Mouse (Mus musculus): Measurements from ENCODE around the gene Cd63. TPM values are rescaled to one million over a fixed set of nuclear protein-coding genes. Genes with fewer than 3 reads are reported as not detected.

Gene Cd63
- polyA plus RNA-seq, 1 experiment, result 2,403 TPM

DNA sequence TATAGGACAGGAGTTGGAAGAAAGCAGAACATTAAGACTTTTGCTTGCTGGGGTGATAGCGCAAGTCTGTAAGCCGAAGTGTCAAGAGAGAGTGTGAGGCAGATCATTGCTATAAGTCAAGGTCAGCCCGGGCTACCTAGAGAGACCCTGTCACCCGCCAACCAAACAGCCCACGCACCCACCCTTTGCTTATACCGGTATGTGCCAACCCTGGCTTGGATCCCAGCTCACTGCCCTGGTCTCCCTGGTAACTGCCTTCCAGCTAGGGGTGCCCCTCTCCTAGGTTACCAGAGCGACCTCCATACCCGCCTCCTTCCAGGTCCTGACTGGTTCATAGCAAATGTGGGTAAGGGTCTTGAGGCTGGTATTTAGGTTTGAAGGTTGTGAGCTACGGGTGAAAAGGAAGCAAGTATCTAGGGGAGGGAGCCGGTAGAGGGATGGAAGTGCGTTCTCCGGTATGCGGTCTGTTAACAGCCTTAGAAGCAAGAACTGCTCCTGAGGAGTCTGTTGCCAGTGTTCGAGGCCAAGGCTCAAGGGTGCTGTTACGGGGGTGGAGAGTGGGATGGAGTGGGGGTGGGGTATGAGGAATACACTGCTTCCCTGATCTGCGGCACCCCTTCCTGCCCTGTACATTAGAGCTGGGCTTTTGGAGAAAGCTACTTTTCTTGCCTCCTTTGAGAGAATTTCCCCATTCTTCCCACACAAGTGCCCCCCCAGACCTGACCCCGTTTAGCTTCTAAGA lies 4.7 kb upstream of the Cd63 start:
- peak overlapping the region; percentile 64 for H3K4me2 ChIP-seq (ENCODE audit: low read depth)
- H3K27me3 ChIP-seq (ENCODE audit: control insufficient read depth, insufficient read depth, insufficient read length), result no peaks in the 10 kb centered on the region
- TF ChIP-seq MYOG (IDR thresholded peaks at IDR 0.05; ENCODE audit: control insufficient read depth in 1 of 3, insufficient read depth in 1 of 3, insufficient read length in 2 of 3, low read depth in 2 of 3) (no peak), E2F4 (IDR thresholded peaks at IDR 0.05; ENCODE audit: insufficient read depth) (no peak), POLR2AphosphoS2 (IDR thresholded peaks at IDR 0.05; ENCODE audit: insufficient read length, low read depth) (no peak), REST (IDR thresholded peaks at IDR 0.05; ENCODE audit: insufficient read depth, insufficient read length) (no peak), SRF (IDR thresholded peaks at IDR 0.05; ENCODE audit: control insufficient read depth, insufficient read length, low read depth) (no peak), TCF3 (IDR thresholded peaks at IDR 0.05; ENCODE audit: insufficient read length, low read depth) (no peak), POLR2A (IDR thresholded peaks at IDR 0.05; ENCODE audit: insufficient read length, low read depth) (no peak), USF1 (IDR thresholded peaks at IDR 0.05; ENCODE audit: low read depth) (no peak), MYOD1 (IDR thresholded peaks at IDR 0.05; ENCODE audit: control insufficient read depth in 1 of 3, insufficient read length in 2 of 3, low read depth in 2 of 3) (no peak), CEBPB (IDR thresholded peaks at IDR 0.05; ENCODE audit: insufficient read depth, poor library complexity, severe bottlenecking) (no peak), MAX (IDR thresholded peaks at IDR 0.05; ENCODE audit: low read depth) (no peak), TCF12 (IDR thresholded peaks at IDR 0.05; ENCODE audit: insufficient read depth, poor library complexity, severe bottlenecking) (no peak)
- H3K36me3 ChIP-seq (ENCODE audit: control insufficient read depth, insufficient read depth), result no peaks in the 10 kb centered on the region
- no peak overlapping the region for H3ac ChIP-seq (ENCODE audit: control insufficient read depth, insufficient read length)
- no peaks in the 10 kb centered on the region for H3K79me2 ChIP-seq (ENCODE audit: control insufficient read depth, insufficient read depth)
- no peak overlapping the region for H3K4me3 ChIP-seq

DNA sequence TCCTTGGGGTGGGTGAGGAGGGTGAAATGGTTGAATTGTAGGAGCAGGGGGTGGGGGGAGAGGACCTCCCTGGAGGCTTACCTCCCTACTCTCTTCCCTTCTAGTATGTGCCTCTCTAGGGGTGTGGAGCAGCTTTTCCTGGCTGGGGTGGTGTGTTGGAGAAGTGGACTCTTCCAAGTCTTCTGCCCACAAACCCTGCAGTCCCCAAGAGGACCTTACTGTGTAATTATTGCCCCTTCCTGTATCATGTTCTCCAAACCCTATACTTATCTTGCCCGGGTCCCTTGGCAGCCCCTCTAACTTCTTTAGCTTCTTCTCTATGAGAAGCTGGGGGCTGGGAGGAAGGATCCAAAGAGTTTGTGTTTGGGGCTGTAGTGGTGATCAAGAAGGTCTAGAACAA lies 4.0 kb upstream of the Cd63 start:
- H3K4me2 ChIP-seq (ENCODE audit: low read depth), result no peak overlapping the region
- H3K79me2 ChIP-seq (ENCODE audit: control insufficient read depth, insufficient read depth), result no peaks in the 10 kb centered on the region
- no peaks in the 10 kb centered on the region for H3K27me3 ChIP-seq (ENCODE audit: control insufficient read depth, insufficient read depth, insufficient read length)
- H3K4me3 ChIP-seq, result no peak overlapping the region
- no peak for TF ChIP-seq POLR2AphosphoS2 (IDR thresholded peaks at IDR 0.05; ENCODE audit: insufficient read length, low read depth)
- TF ChIP-seq POLR2A (IDR thresholded peaks at IDR 0.05; ENCODE audit: insufficient read length, low read depth), result no peak
- no peak for TF ChIP-seq MYOG (IDR thresholded peaks at IDR 0.05; ENCODE audit: control insufficient read depth in 1 of 3, insufficient read depth in 1 of 3, insufficient read length in 2 of 3, low read depth in 2 of 3)
- no peak for TF ChIP-seq TCF12 (IDR thresholded peaks at IDR 0.05; ENCODE audit: insufficient read depth, poor library complexity, severe bottlenecking)
- TF ChIP-seq CEBPB (IDR thresholded peaks at IDR 0.05; ENCODE audit: insufficient read depth, poor library complexity, severe bottlenecking), result no peak
- no peak for TF ChIP-seq USF1 (IDR thresholded peaks at IDR 0.05; ENCODE audit: low read depth)
- TF ChIP-seq TCF3 (IDR thresholded peaks at IDR 0.05; ENCODE audit: insufficient read length, low read depth), result no peak
- TF ChIP-seq SRF (IDR thresholded peaks at IDR 0.05; ENCODE audit: control insufficient read depth, insufficient read length, low read depth), result no peak
- no peak for TF ChIP-seq MYOD1 (IDR thresholded peaks at IDR 0.05; ENCODE audit: control insufficient read depth in 1 of 3, insufficient read length in 2 of 3, low read depth in 2 of 3)
- H3K36me3 ChIP-seq (ENCODE audit: control insufficient read depth, insufficient read depth), result no peaks in the 10 kb centered on the region
- H3ac ChIP-seq (ENCODE audit: control insufficient read depth, insufficient read length), result no peak overlapping the region

DNA sequence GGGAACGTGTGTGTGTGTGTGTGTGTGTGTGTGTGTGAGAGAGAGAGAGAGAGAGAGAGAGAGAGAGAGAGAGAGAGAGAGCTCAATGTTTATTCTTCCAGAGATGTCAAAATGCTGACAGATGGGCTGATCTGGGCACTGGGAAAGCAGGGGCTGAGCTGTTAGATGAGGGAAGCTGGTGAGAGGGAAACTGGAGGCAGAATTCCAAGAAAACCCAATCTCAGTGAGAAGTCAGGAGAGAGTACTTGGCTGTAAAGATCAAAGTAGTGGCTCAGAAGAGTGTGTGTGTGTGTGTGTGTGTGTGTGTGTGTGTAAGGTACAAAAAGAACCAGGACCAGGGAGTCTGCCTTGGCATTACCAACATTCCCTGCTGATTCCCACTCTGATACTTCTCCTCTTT lies 3.3 kb upstream of the Cd63 start:
- Histone ChIP-seq H3ac (ENCODE audit: control insufficient read depth, insufficient read length) (no peak overlapping the region), H3K36me3 (ENCODE audit: control insufficient read depth, insufficient read depth) (no peaks in the 10 kb centered on the region), H3K79me2 (ENCODE audit: control insufficient read depth, insufficient read depth) (no peaks in the 10 kb centered on the region), H3K4me2 (ENCODE audit: low read depth) (no peak overlapping the region), H3K27me3 (ENCODE audit: control insufficient read depth, insufficient read depth, insufficient read length) (no peaks in the 10 kb centered on the region), H3K4me3 (no peak overlapping the region)
- TF ChIP-seq USF1 (IDR thresholded peaks at IDR 0.05; ENCODE audit: low read depth) (no peak), CEBPB (IDR thresholded peaks at IDR 0.05; ENCODE audit: insufficient read depth, poor library complexity, severe bottlenecking) (no peak), MYOG (IDR thresholded peaks at IDR 0.05; ENCODE audit: control insufficient read depth in 1 of 3, insufficient read depth in 1 of 3, insufficient read length in 2 of 3, low read depth in 2 of 3) (no peak), POLR2A (IDR thresholded peaks at IDR 0.05; ENCODE audit: insufficient read length, low read depth) (no peak), MAX (IDR thresholded peaks at IDR 0.05; ENCODE audit: low read depth) (no peak), TCF12 (IDR thresholded peaks at IDR 0.05; ENCODE audit: insufficient read depth, poor library complexity, severe bottlenecking) (no peak), E2F4 (IDR thresholded peaks at IDR 0.05; ENCODE audit: insufficient read depth) (no peak), SRF (IDR thresholded peaks at IDR 0.05; ENCODE audit: control insufficient read depth, insufficient read length, low read depth) (no peak), TCF3 (IDR thresholded peaks at IDR 0.05; ENCODE audit: insufficient read length, low read depth) (no peak), REST (IDR thresholded peaks at IDR 0.05; ENCODE audit: insufficient read depth, insufficient read length) (no peak)

DNA sequence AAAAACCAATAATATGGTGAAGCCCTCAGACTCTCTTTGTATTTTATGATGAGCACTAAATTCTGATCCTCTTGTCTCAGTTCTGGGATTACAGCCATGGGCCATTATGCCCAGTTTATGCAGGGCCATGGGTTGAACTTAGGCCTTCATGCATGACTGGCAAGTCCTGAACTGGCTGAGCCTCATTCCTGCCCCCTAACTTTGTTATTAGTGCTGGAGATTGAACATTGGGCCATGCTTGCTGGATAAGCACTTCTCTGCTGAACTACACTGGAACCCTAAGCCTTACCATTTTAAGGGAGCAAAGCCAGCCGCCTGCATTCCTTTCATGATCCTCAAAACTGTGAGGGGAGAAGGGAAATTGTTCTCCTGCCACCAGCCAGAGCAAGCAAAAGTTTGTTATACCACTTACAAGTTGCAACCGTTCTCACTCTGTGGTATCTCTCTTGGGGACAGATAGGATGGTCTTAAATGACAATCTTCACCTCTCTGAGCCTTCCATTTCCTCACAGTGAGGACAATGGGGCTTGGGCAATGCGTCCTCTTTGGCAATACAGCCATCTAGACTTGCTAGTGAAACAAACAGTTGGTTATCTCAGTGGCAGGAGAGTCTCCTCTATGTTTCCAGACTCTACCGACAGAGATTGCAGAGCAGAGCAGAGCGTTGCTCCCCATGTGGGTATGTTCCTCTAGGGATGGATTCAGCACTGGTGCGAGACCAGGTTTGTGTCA lies 864 bp upstream of the Cd63 start:
- Histone ChIP-seq H3K27me3 (ENCODE audit: control insufficient read depth, insufficient read depth, insufficient read length) (no peaks in the 10 kb centered on the region), H3ac (ENCODE audit: control insufficient read depth, insufficient read length) (no peak overlapping the region), H3K36me3 (ENCODE audit: control insufficient read depth, insufficient read depth) (no peaks in the 10 kb centered on the region), H3K79me2 (ENCODE audit: control insufficient read depth, insufficient read depth) (no peaks in the 10 kb centered on the region), H3K4me2 (ENCODE audit: low read depth) (no peak overlapping the region), H3K4me3 (no peak overlapping the region)
- no peak for TF ChIP-seq CEBPB (IDR thresholded peaks at IDR 0.05; ENCODE audit: insufficient read depth, poor library complexity, severe bottlenecking)
- no peak for TF ChIP-seq REST (IDR thresholded peaks at IDR 0.05; ENCODE audit: insufficient read depth, insufficient read length)
- TF ChIP-seq MYOD1 (IDR thresholded peaks at IDR 0.05; ENCODE audit: control insufficient read depth in 1 of 3, insufficient read length in 2 of 3, low read depth in 2 of 3), result no peak
- no peak for TF ChIP-seq USF1 (IDR thresholded peaks at IDR 0.05; ENCODE audit: low read depth)
- TF ChIP-seq POLR2AphosphoS2 (IDR thresholded peaks at IDR 0.05; ENCODE audit: insufficient read length, low read depth), result no peak
- no peak for TF ChIP-seq MYOG (IDR thresholded peaks at IDR 0.05; ENCODE audit: control insufficient read depth in 1 of 3, insufficient read depth in 1 of 3, insufficient read length in 2 of 3, low read depth in 2 of 3)
- no peak for TF ChIP-seq SRF (IDR thresholded peaks at IDR 0.05; ENCODE audit: control insufficient read depth, insufficient read length, low read depth)
- TF ChIP-seq POLR2A (IDR thresholded peaks at IDR 0.05; ENCODE audit: insufficient read length, low read depth), result no peak
- no peak for TF ChIP-seq TCF12 (IDR thresholded peaks at IDR 0.05; ENCODE audit: insufficient read depth, poor library complexity, severe bottlenecking)
- TF ChIP-seq TCF3 (IDR thresholded peaks at IDR 0.05; ENCODE audit: insufficient read length, low read depth), result no peak
- TF ChIP-seq MAX (IDR thresholded peaks at IDR 0.05; ENCODE audit: low read depth), result no peak
- no peak for TF ChIP-seq E2F4 (IDR thresholded peaks at IDR 0.05; ENCODE audit: insufficient read depth)
